ENCODE assay signal across 8 mouse cellular contexts in the genomic region with DNA sequence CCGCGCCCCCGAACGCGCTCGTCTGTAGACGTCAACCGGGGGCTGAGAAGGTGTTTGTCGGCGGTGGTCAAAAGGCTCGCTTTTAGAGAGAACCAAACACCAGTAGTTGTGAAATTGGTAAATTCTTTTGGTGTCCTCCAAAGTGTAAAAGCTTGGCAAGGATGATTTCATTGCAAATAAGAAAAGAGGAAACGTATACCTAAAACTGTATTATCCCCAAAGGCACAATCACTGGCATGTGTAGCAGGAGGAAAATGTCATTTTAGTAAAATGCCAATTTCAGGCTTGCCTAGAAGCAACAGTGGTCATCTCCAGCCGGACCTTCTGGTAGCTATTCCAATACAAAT. TPM values are rescaled to one million over a fixed set of nuclear protein-coding genes. Genes with fewer than 3 reads are reported as not detected.
DNase-seq lines count a peak whose midpoint lies in the region; ATAC-seq and TF ChIP-seq lines count a peak whose summit lies in the region.

No protein-coding gene starts in this region.

- H3K4me2 ChIP-seq in heart, embryonic 12.5 days, result peak overlapping the region; percentile 73
- H3K4me2 ChIP-seq in forebrain, postnatal 0 days (ENCODE audit: low read depth), result peak overlapping the region; percentile 62

- H3K9ac ChIP-seq in heart, embryonic 12.5 days, result peak overlapping the region; percentile 89
- peak overlapping the region; percentile 71 for H3K9ac ChIP-seq in ES-Bruce4 (ENCODE audit: low read depth, poor library complexity, severe bottlenecking)
- peak overlapping the region; percentile 74 for H3K9ac ChIP-seq in forebrain, postnatal 0 days

- DNase-seq in heart, adult 8-10 months (ENCODE audit: low spot score), result no peak
- DNase-seq in forebrain, postnatal 0 days, result no peak
- DNase-seq in adrenal gland, postnatal 14 days, result no peak
- DNase-seq in left cerebral cortex, adult 8-10 months (ENCODE audit: low spot score in 2 of 2), result no peak
- no peak for DNase-seq in adrenal gland, adult 8-10 months

- no peaks in the 10 kb centered on the region for H3K79me2 ChIP-seq in macrophage (ENCODE audit: inconsistent target)

- peaks cover 7% of the 10 kb centered on the region for H3K36me3 ChIP-seq in heart, embryonic 12.5 days
- no peaks in the 10 kb centered on the region for H3K36me3 ChIP-seq in ES-Bruce4 (ENCODE audit: control insufficient read depth, insufficient read depth, low read length, poor library complexity, severe bottlenecking)
- H3K36me3 ChIP-seq in forebrain, postnatal 0 days (ENCODE audit: insufficient read depth), result no peaks in the 10 kb centered on the region; the same call in 1 of the 2 replicates
- H3K36me3 ChIP-seq in macrophage (ENCODE audit: inconsistent target), result 0 out of 2 replicates have a peak, but pooled peaks cover 4% of the 10 kb centered on the region

- 5% methylated on average over 13 of the region's 13 CpGs for WGBS in heart, embryonic 12.5 days
- WGBS in forebrain, postnatal 0 days, result 4% methylated on average over 13 of the region's 13 CpGs
- 2% methylated on average over 13 of the region's 13 CpGs for WGBS in macrophage (ENCODE audit: missing documents)

- TF ChIP-seq EP300 in ES-Bruce4 (IDR thresholded peaks at IDR 0.05; ENCODE audit: insufficient read depth, low read depth, low read length), result no peak

- no peaks in the 10 kb centered on the region for H3K4me1 ChIP-seq in heart, embryonic 12.5 days (replicated peaks)
- H3K4me1 ChIP-seq in ES-Bruce4 (ENCODE audit: control insufficient read depth, insufficient read depth, low read length), result no peaks in the 10 kb centered on the region
- H3K4me1 ChIP-seq in forebrain, postnatal 0 days (ENCODE audit: insufficient read depth), result no peaks in the 10 kb centered on the region

- H3K4me3 ChIP-seq in heart, embryonic 12.5 days, result peak overlapping the region; percentile 74
- H3K4me3 ChIP-seq in ES-Bruce4 (ENCODE audit: low read depth, low read length) (peak overlapping the region; percentile 62), macrophage (ENCODE audit: inconsistent target) (peak overlapping the region; percentile 47)
- H3K4me3 ChIP-seq in forebrain, postnatal 0 days (ENCODE audit: low read depth, low read length), result peak overlapping the region; percentile 58

- no peak for TF ChIP-seq POLR2A in ES-Bruce4 (IDR thresholded peaks at IDR 0.05; ENCODE audit: insufficient read depth, low read length)

- ATAC-seq in heart, embryonic 12.5 days (ENCODE audit: insufficient number of reproducible peaks, low FRiP score), result no peak
- ATAC-seq in forebrain, postnatal 0 days, result no peak

- TF ChIP-seq CTCF in ES-Bruce4 (IDR thresholded peaks at IDR 0.05; ENCODE audit: low read depth, low read length), result no peak
- no peak for TF ChIP-seq CTCF in forebrain, postnatal 0 days (IDR thresholded peaks at IDR 0.05; ENCODE audit: low read depth)

- no peaks in the 10 kb centered on the region for H3K9me3 ChIP-seq in heart, embryonic 12.5 days (replicated peaks)
- no peaks in the 10 kb centered on the region for H3K9me3 ChIP-seq in ES-Bruce4 (replicated peaks; ENCODE audit: control insufficient read depth, insufficient read depth, low read length, poor library complexity, severe bottlenecking)
- H3K9me3 ChIP-seq in forebrain, postnatal 0 days (ENCODE audit: low read length), result no peaks in the 10 kb centered on the region

- no peaks in the 10 kb centered on the region for H3K27me3 ChIP-seq in heart, embryonic 12.5 days (replicated peaks)
- no peaks in the 10 kb centered on the region; the same call in 1 of the 2 replicates for H3K27me3 ChIP-seq in ES-Bruce4 (ENCODE audit: control insufficient read depth, insufficient read depth, low read length, poor library complexity, severe bottlenecking)
- no peaks in the 10 kb centered on the region for H3K27me3 ChIP-seq in forebrain, postnatal 0 days (ENCODE audit: insufficient read depth, low read length)

- H3K27ac ChIP-seq in heart, embryonic 12.5 days (ENCODE audit: poor library complexity, severe bottlenecking), result peak overlapping the region; percentile 98
- H3K27ac ChIP-seq in ES-Bruce4 (ENCODE audit: insufficient read depth, low read length), result no peak overlapping the region
- H3K27ac ChIP-seq in forebrain, postnatal 0 days (ENCODE audit: low read depth, low read length), result peak overlapping the region; percentile 96
- H3K27ac ChIP-seq in macrophage, result peak overlapping the region; percentile 70

RNA-seq across cellular contexts. Expression of a gene that starts 0.7 kb away (rescaled TPM):
- 6.2 and 6.4 TPM in 2 replicates for polyA plus RNA-seq in heart, embryonic 12.5 days (2016; fragmentation: Nextera tagmentation; extraction: Ambion mirVana)
- 1 to 10 TPM; 3.6 to 4.8 (median 3.8) TPM for total RNA-seq in heart, adult 8-10 months (2022)
- polyA plus RNA-seq in ES-Bruce4 (2011; ENCODE audit: insufficient read depth, insufficient read length, low read depth, missing spikeins), result 2.9 and 3.3 TPM in 2 replicates
- total RNA-seq in forebrain, postnatal 0 days (2014; rRNA removed), result 28.1 and 31.1 TPM in 2 replicates
- 16.9 and 20.0 TPM in 2 replicates for polyA plus RNA-seq in forebrain, postnatal 0 days (2015; fragmentation: Nextera tagmentation; extraction: Ambion mirVana)
- 10 to 100 TPM in 3 of 26 experiments, 1 to 10 TPM in 21, under 1 TPM in 2; 0.47 to 11.4 (median 3.0) TPM for total RNA-seq in macrophage (2018; cell fraction: chromatin; rRNA removed)
- total RNA-seq in macrophage (2018; cell fraction: cytosol; rRNA removed), result 1 to 10 TPM in 25 of 26 experiments, under 1 TPM in 1; 0.84 to 5.1 (median 2.4) TPM
- 10 to 100 TPM in 2 of 26 experiments, 1 to 10 TPM in 23, under 1 TPM in 1; 0.96 to 13.7 (median 3.0) TPM for total RNA-seq in macrophage (2018; cell fraction: nucleus; rRNA removed)
- 2.4 to 4.2 TPM (median 3.4 TPM) in 3 replicates for polyA plus RNA-seq in macrophage (2018)
- 12.5 and 17.1 TPM in 2 replicates for total RNA-seq in adrenal gland, postnatal 14 days (2021)
- 10 to 100 TPM; 14.4 to 18.7 (median 15.8) TPM for total RNA-seq in left cerebral cortex, adult 8-10 months (2022)
- total RNA-seq in adrenal gland, adult 8-10 months (2022), result 10 to 100 TPM; 11.9 to 19.2 (median 14.7) TPM
